Mouse (Mus musculus) olfactory bulb, adult 2 months (tissue): ENCODE measurements around the gene Rab3gap2. TPM values are rescaled to one million over a fixed set of nuclear protein-coding genes. Genes with fewer than 3 reads are reported as not detected.

ENCODE experiments used
- H3K27ac ChIP-seq: fragments of 200-500 bp; 2 replicates; pipeline ENCODE4 v1.5.1; 2012; ENCODE audit warnings: low read depth, low read length; ENCODE audit not compliant: insufficient read depth
- H3K4me1 ChIP-seq: fragments of 200-500 bp; 2 replicates; pipeline ENCODE4 v1.6.1; 2012; ENCODE audit warnings: low read length; ENCODE audit not compliant: control insufficient read depth, insufficient read depth
- H3K4me3 ChIP-seq: fragments of 200-500 bp; 2 replicates; pipeline ENCODE4 v1.5.1; 2012; ENCODE audit warnings: mild to moderate bottlenecking, low read depth, low read length, moderate library complexity; ENCODE audit not compliant: insufficient read depth
- CTCF ChIP-seq: fragments of 200-500 bp; IDR thresholded peaks from 2 replicates; pipeline ENCODE4 v1.5.1; 2012; ENCODE audit warnings: low read depth, mild to moderate bottlenecking, low read length, moderate library complexity; ENCODE audit not compliant: insufficient read depth
- POLR2A ChIP-seq: fragments of 200-500 bp; IDR thresholded peaks from 2 replicates; pipeline ENCODE4 v1.6.1; 2012; ENCODE audit warnings: mild to moderate bottlenecking, low read depth, low read length, moderate library complexity; ENCODE audit not compliant: insufficient read depth
- WGBS: fragments of 180-500 bp; shearing (Covaris S2); methylation state at CpG from one replicate; pipeline ENCODE4 v1.1.7; 2018; 5-methylcytosine and 5-hydroxymethylcytosine counted together
- polyA plus RNA-seq: library from polyadenylated mRNA; stranded (reverse); fragments of >200 nt; gene quantifications from 2 replicates; pipeline ENCODE4 v1.2.4, GENCODE M21; 2012; ENCODE audit warnings: low replicate concordance; ENCODE audit not compliant: missing spikeins, insufficient read depth, insufficient read length

Gene Rab3gap2
- polyA plus RNA-seq, 1 experiment: not detected

- 84% methylated on average over 5 of the region's 5 CpGs for WGBS
- Histone ChIP-seq H3K4me1 (peaks cover 4% of the 10 kb centered on the region; the same call in 1 of the 2 replicates), H3K4me3 (no peak overlapping the region), H3K27ac (no peak overlapping the region)
- no peak for TF ChIP-seq POLR2A
- TF ChIP-seq CTCF: no peak
Measured at GRCm38 (mm10) chr1:185216360-185216759, 12.4 kb downstream of the Rab3gap2 start.

GRCm38 (mm10) chr1:185216762-185217161 is 12.8 kb downstream of the Rab3gap2 start:
- H3K4me3 ChIP-seq: no peak overlapping the region
- H3K27ac ChIP-seq: no peak overlapping the region
- WGBS: 88% methylated on average over 2 of the region's 2 CpGs
- peaks cover 4% of the 10 kb centered on the region; the same call in 1 of the 2 replicates for H3K4me1 ChIP-seq
- no peak for TF ChIP-seq POLR2A
- no peak for TF ChIP-seq CTCF

- WGBS: 33% methylated on average over 5 of the region's 5 CpGs
- Histone ChIP-seq H3K27ac (no peak overlapping the region), H3K4me1 (peaks cover 4% of the 10 kb centered on the region; the same call in 1 of the 2 replicates), H3K4me3 (no peak overlapping the region)
- TF ChIP-seq POLR2A (no peak), CTCF (no peak)
Measured at GRCm38 (mm10) chr1:185217966-185218365, 14.0 kb downstream of the Rab3gap2 start.

GRCm38 (mm10) chr1:185226889-185227288 is 23.0 kb downstream of the Rab3gap2 start:
- no peak for TF ChIP-seq CTCF
- TF ChIP-seq POLR2A: no peak
- H3K27ac ChIP-seq: no peak overlapping the region
- H3K4me1 ChIP-seq: peaks cover 10% of the 10 kb centered on the region
- no peak overlapping the region for H3K4me3 ChIP-seq
- 89% methylated on average over 6 of the region's 6 CpGs for WGBS

GRCm38 (mm10) chr1:185227766-185228165 is 23.8 kb downstream of the Rab3gap2 start:
- 81% methylated on average over 7 of the region's 7 CpGs for WGBS

GRCm38 (mm10) chr1:185229406-185230201 is 25.7 kb downstream of the Rab3gap2 start:
- Histone ChIP-seq H3K4me1 (peaks cover 10% of the 10 kb centered on the region), H3K27ac (0 out of 2 replicates have a peak overlapping the region, but pooled peaks have one; percentile 1), H3K4me3 (no peak overlapping the region)
- TF ChIP-seq CTCF: no peak
- TF ChIP-seq POLR2A: no peak
- 66% methylated on average over 7 of the region's 7 CpGs for WGBS

More at GRCm38 (mm10) chr1:185227766-185228165, 23.8 kb downstream of the Rab3gap2 start:
- Histone ChIP-seq H3K4me1 (peaks cover 10% of the 10 kb centered on the region), H3K4me3 (no peak overlapping the region), H3K27ac (no peak overlapping the region)
- TF ChIP-seq POLR2A (no peak), CTCF (no peak)

- TF ChIP-seq POLR2A: no peak
- TF ChIP-seq CTCF: no peak
- H3K27ac ChIP-seq: no peak overlapping the region
- WGBS: 93% methylated on average over 5 of the region's 5 CpGs
- H3K4me3 ChIP-seq: no peak overlapping the region
- H3K4me1 ChIP-seq: 0 out of 2 replicates have a peak, but pooled peaks cover 3% of the 10 kb centered on the region
Measured at GRCm38 (mm10) chr1:185235837-185236236, 31.9 kb downstream of the Rab3gap2 start.

GRCm38 (mm10) chr1:185236530-185236929 is 32.6 kb downstream of the Rab3gap2 start:
- TF ChIP-seq POLR2A (no peak), CTCF (no peak)
- Histone ChIP-seq H3K4me1 (0 out of 2 replicates have a peak, but pooled peaks cover 3% of the 10 kb centered on the region), H3K27ac (no peak overlapping the region), H3K4me3 (no peak overlapping the region)
- 88% methylated on average over 4 of the region's 4 CpGs for WGBS

- peaks cover 12% of the 10 kb centered on the region for H3K4me1 ChIP-seq
- TF ChIP-seq POLR2A (no peak), CTCF (no peak)
- no peak overlapping the region for H3K4me3 ChIP-seq
- WGBS: 22% methylated on average over 8 of the region's 8 CpGs
- H3K27ac ChIP-seq: no peak overlapping the region
Measured at GRCm38 (mm10) chr1:185243013-185243412, 39.1 kb downstream of the Rab3gap2 start.
